Mouse (Mus musculus) frontal cortex, postnatal 10 days (tissue): ENCODE measurements around the gene Nhp2.

Experiments
- DNase-seq, 2 experiments: peaks; one replicate each; pipeline ENCODE4 v3.0.0; 2022; ENCODE audit warnings: low spot score in 2 of 2, mixed read lengths in 1 of 2

Nhp2 gene

DNA sequence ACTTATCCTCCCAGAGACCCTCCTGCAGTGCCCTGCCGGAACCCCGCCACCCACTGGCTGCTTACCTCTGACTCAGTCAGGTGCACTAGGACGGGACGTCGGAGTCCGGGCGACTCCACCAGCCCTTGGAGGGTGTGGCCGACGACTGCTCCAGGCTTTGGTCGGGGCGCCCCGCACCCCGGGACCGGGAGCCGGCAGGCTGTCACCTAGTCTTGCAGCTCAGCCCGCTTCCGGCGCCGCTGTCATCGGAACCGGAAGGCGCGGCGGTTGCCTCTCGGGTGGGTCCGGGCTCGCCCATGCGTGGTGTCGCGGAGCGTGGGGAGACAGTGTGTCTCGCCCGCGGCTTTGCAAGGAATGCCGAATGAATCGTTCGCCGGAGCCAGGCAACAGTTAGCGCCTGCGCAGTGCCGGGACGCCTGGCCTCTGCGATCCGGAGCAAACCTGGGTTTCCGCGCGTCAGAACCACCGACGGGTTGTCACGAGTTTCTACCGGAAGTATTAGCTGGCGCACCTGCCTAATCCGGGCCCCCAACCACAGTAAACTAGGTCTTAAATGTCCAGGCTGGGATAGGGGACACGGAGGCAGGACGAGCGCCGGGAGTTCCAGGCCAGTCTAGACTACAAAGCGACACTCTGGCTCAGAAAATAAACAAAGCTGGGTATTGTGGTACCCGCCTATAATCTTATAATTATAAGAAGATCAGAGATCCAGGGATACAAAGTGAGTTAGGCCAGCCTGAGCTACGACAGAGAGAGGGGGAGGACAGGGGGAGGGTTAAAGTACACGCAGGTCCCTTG, 16.2 kb downstream of the Nhp2 start, which contains the start of gene Rmnd5b:
Gene Rmnd5b (minus strand): TSS at position 372 of the 798 bp plus-strand sequence.
- DNase-seq, result peak; percentile 91 to 93

DNA sequence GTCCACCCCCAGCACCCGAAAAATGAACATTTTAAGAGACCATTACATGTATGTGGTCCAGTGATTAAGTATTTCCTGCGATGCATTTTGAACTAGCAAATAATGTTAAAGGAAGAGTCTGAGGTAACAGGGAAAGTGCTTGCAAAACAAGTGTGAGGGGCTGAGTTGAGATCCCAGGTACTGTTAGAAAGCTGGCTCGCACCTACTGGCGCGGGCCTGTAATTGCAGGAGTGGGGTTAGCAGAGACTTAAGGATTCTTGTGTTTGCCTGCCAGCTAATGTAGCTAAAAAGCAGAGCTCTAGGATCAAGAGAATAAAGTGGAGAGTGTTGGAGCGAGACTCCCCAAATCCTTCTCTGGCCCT, 16.8 kb downstream of the Nhp2 start:
- peak in 1 of 2 experiments; percentile 45 for DNase-seq

DNA sequence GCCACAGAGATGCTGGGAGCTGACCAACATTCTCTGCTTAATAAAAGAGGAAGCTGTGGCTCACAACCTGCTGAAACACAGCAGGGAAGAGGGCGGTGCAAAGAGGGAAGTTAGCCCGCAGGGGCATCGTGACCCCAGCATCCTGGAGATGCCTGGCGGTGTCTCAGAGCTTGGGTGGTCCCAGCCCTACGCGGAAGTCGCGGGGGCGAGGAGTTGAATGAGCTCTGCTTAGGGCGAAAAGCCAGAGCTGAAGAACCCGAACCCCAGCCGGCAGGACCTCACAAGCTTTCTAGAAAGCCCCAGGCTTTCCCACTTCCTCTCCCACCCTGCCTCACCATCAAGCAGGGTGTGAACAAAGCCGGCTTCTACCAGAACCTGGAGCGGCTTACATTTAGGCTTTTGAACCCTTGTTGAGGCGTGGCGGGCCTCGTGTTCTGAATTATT, 18.5 kb downstream of the Nhp2 start:
- peak in 1 of 2 experiments; percentile 45 for DNase-seq

DNA sequence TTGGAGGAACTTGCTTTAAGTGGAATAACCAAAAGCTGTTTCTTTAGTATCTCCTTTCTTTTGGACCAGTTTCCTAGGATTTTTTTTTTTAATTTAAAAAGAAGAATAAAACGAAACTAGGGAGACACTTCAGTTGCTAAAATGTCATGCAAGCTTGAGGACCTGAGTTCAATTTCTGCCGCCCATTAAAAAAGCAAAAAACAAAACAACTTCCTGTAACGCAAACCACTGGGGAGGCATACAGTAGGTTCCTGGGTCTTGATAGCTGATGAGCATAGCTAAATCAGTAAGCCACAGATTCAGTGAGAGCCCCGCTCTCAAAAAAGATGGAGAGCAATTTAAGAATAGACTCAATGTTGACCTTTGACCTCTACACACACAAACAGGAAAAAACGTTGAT, 19.0 kb downstream of the Nhp2 start:
- no peak for DNase-seq

DNA sequence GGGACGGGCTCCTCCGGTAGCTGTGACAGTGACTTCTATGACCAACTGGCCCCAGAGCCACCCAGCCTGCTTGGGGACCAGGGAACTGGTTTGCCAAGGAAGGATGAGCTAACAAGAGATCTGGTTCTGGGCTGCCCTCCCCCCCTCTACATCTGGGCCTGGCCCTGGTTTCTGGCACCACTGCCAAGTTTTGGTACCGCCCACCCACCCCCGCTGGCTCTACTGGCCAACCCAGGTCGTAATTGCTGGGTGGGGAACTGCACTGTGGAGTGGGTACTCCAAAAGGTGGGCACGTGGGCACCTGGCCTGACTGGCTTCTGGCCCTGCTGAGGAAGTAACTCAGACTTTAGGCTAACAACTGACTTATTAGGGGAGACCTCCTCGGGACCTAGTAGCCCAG, 21.2 kb downstream of the Nhp2 start:
- DNase-seq, result no peak

DNA sequence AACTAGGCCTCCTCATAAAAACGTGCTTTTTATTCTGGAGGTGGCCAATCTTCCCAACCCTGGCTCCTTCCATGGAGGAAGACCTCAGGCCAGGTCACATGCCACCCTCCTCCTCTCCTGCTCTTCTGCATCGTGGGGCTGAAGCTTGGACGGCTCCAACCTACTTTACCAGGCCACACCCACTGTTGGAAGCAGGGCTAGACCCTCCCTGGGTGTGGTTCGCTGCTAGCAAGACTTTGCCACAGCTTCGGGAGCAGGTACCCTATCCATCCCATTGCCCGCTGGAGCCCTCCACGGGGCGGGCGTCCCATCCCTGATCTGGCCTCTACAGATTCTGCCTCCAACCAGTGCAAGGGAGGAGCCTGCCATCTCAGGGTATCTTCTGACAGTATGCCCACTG, 23.7 kb downstream of the Nhp2 start:
- DNase-seq, result no peak

DNA sequence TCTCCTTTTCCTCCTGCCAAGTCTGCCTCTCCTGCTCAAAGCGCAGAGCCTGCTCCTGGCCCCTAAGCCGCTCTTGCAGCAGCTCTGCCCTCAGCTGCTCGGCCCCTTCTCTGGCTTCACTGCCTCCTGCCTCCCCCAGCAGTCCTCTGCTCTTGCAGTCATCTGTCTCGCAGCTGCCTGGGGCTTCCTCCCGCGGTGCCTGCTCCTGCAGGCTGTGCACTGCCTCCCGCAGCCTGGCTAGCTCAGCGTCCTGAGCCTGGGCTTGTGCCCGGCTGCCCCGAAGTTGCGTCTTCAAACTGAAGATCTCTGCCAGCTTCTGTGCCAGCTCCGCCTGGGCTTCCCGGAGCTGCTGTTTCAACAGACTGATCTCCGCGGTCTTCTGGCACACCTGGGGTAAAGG, 24.2 kb downstream of the Nhp2 start:
- DNase-seq, result no peak

DNA sequence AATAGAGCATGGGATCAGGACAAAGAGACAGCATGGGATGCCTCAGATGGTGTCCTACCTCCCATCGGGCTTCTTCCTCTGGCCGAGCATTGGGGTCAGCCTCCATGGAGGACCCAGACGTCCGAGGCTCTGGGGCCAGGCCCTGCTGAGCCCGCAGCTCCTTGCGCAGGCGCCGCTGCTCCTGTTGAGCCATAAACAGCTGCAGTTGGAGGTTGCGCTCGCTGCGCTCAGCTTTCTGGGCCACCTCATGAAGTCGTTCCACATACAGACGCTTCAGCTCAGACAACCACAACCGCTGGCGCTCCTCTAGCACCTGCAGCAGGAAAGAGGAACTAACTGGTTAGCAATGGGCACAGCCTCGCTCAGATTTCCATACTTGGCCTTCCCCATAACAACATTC, 24.7 kb downstream of the Nhp2 start:
- DNase-seq, result no peak

DNA sequence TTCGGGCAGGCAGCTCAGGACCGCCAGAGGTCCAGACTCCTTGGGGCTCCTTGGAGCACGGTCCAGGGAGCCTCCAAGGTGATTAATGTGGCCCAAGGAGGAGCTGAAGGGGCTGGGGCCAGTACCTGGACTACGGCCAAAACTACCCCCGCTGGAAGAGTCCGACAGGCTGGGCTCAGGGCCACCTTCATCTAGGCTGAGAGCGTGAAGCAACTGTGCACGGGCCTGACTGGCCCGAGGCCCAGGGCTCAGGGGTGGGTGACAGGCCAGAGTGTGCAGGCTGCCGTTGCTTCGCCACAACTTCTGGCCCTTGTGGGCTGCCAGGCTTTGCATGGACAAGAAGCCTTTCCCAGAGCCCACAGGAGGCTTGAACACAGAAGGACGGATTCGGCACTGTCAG, 25.8 kb downstream of the Nhp2 start:
- no peak for DNase-seq

DNA sequence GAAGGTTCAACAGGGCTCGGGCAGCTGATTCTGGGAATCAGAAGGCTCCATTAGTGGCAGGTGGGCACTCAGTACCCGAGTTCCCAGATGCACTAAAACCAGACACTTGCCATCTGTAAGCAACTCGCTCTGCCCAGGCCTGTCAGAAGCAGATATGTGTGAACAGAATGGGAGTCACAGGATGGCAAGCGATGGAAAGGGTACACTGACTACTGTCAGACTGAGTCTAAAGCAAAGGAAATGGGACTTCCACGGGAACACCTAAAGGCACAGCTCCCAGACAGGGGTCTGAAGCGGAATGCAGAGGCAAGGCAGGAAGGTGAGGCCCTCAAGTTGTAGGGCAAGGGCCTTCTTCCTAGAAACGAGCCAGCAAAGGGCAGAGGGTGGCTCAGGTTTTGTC, 26.7 kb downstream of the Nhp2 start:
- no peak for DNase-seq

DNA sequence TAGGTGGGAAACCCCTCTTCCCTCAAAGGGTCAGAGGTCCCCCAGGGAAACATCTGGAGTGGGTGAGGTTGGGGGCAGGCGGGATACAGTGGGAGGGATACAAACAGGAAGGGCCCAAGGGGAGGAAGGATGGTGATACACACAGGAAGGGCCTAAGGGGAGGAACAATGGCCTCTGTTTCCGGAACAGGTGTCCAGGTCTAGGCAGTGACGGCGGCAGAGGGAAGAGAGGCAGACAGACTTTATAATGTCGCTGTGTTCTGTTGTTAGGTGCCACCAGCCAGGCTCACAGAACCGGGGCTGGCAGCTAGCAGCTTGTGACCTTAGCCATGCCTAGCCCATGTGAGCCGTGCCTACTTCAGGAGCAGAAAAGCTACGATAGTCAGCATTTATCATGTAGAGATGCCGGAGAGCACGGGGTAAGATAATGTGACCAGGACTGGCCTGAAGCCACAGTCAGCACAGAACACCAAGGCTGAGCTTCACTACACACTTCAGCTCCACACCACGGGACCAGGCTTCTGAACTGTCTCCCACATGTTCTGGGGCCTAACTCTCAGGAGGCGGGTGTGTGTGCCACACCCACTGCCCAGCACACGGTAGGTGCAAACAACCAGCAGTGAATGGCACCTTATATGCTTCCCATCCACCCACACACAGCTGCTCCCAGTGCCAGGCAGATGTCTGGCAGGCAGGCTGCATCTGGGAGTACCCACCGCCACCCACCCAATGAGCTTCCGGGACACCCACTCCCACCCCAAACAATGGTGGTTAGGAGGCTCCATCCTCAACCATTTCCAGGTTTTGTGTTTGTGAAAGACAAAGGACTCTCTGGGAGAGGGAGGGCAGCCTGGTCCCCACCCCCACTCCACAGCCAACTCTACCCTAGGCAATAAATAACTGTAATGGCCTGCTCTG, 27.5 kb downstream of the Nhp2 start:
- DNase-seq, result no peak

DNA sequence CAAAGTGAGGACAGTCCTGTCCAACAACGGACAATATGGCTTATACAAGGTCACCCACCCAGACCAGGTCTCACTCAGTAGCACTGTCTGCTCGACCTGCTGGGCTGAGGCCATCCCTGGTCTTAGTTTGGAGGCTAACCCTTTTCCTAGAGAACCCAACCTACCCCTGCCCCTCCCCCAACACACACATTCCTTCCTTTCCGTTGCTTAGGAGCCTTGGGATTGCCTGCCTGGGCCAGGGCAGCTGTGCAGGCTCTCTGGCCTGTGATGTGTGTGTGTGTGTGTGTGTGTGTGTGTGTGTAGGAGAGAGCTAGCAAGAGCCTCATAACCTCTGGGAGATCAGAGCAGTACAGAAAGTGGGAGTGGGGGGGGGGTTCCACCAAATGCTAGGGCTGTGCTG, 29.0 kb downstream of the Nhp2 start:
- no peak for DNase-seq

DNA sequence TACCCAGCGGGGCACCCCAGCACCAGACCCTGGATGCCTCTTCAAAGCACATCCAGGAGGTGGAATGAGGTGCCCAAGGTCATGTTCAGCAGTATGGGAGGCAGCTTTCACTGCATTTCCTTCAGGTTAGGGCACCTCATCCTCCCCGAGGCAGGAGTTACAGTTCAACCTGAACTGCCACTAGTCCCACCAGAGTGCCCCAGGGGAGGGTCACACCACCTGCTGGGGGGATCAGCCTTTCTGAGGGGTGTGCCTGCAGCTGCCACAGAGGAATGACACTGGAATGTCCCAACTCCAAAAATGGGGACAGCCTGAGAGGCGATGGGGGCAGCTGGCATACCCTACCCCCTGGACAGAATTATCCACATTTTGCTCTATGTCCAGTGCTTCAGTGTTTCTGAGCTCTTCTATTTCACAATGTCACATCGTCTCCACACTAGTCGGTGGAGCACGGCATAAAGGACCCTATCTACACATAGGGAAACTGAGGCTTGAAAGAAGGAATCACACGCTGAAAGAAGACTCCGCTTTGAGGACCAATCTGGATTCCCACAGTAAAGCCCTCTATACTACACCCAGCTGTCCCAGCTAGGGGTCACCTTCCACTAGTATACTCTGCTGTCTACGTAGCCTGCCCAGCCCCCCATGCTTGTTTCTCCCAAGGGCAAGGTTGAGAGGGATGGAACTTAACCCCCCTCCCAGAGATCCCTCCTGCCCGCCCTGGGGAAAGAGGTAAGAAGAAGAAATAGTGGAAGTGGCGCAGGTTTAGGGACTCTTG, 29.8 kb downstream of the Nhp2 start:
- DNase-seq, result no peak

DNA sequence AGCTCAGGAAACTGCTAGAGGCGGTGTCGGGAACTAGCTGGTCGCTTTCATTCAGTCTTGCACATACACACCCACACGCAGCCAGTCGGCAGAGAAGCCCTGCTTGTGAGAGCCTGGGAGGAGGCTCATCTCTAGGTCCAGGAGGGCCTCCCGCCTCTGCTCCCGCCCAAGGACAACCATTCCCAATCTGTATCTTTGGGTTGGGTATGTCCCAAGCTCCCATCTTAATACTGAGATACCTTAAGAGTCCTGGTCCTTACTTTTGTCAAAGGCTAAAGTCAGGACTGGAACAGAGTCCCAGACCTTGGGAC, 30.3 kb downstream of the Nhp2 start:
- no peak for DNase-seq

DNA sequence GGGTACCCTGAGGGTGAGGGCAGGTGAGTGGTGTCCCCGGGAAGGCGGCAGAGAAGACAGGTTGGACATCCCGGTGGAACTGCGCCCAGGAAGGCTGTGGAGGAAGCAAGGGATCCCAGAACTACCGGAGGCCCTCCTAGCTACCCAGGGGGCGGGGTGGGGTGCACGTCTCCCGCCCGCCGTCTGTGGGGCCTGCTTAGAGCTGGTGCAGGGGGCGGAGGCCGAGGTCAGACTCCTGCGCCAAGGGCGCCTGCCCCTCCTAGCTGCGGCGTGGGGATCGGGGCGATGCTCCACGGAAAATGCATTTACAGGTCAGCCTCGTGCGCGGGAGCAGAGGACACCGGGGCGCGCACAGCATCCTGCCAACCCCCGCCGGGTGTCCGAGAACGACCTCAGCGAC, 30.7 kb downstream of the Nhp2 start:
- no peak for DNase-seq

DNA sequence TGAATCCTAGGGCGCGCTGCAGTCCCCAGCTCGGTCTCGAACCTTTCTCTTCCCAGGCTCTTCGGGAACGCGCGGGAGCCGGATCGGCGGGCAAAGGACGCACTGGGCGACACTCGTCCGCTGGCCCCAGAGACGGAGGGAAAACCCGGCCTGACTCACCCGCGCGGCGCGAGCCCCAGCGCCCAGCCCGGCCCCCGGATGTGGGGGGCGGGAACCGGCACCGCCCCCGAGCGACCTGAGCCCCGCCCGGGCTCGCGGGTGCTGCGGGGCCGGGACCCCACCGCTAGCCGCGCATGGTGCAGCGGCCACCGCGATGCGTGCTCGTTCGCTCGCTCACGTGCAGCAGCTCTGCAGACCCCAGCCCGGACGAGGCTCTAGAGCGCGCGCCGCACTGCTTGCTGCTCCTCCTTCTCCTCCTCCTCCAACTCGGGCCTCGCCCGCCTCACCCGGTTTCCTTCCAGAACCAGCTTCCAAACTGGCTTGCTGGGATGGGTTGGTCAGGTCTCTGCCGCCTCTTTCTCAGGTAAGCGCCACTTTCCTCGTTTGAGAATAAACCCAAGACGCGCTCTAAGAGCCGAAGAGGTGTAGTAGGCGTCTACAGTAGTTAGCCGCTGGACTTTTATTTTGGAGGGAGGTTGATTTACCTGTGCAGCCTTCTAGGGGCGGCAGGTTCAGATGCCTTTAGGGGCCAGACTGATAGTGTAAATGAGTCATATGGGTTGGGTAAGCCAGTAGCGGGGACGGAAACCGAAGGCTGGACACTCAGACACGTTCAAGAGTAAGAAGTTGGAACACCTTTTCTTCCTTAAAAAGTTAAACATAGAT, 31.4 kb downstream of the Nhp2 start, which contains the start of the genes N4bp3 and D930048N14Rik:
Gene N4bp3 (minus strand): TSS at position 152 of the 825 bp plus-strand sequence.
Gene D930048N14Rik (plus strand): TSS at position 264 of the 825 bp plus-strand sequence.
- peak in 1 of 2 experiments; percentile 42 for DNase-seq

DNA sequence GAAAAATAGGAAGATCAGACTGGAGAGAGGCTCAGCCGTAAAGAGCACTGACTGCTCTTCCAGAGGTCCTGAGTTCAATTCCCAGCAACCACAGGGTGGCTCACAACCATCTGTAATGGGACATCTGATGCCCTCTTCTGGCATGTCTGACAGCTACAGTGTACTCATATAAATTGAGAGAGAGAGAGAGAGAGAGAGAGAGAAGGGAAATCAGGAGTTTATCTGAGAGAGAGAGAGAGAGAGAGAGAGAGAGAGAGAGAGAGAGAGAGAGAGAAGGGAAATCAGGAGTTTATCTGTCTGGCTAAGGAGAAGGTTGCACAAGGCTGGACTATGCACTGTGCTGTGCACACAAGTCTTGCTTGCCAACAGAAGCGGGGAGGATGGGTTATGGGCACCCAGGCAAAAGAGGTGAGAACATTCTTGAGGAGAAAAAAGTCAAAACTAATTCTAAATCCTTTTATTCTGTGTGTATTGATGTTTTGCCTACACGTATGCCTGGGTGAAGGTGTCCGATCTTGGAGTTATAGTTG, 33.4 kb downstream of the Nhp2 start:
- no peak for DNase-seq

DNA sequence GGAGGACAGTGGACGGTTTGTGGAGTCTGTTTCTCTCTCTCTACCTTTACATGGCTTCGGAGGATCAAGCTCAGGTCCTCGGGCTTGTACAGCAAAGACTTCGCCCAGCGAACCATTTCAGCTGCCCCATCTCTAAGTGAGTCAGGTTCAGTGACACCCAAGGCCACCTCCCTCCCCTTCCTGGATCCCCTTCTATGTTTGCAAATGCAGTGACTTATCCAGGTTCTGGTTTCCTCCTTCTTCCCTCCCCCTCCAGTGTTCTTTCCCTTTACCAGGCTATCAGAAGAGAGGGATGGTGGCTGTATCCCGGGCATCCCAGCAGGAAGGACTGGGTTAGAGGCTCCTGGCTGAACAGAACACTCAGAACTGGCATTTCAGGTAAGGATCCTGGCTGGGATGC, 34.2 kb downstream of the Nhp2 start:
- DNase-seq, result no peak

DNA sequence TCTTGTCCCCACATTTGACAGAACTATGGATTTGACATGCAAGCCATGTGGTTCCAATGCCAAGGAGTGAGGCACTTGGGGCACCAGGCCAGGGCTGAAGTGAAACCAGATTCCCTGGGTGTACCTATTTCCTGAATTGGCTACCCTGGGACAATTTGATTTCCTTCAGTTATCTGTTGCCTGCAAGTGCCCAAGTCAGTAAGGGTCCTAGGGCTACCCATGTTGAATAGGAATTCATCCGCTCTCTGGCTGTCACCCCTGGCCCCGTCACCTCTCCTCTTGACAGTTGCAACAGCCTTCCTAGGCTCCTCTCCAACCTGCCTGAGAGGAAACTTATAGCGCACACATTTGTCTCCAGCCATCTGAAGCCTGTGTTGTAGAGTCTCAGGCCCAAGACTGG, 35.4 kb downstream of the Nhp2 start:
- no peak for DNase-seq

DNA sequence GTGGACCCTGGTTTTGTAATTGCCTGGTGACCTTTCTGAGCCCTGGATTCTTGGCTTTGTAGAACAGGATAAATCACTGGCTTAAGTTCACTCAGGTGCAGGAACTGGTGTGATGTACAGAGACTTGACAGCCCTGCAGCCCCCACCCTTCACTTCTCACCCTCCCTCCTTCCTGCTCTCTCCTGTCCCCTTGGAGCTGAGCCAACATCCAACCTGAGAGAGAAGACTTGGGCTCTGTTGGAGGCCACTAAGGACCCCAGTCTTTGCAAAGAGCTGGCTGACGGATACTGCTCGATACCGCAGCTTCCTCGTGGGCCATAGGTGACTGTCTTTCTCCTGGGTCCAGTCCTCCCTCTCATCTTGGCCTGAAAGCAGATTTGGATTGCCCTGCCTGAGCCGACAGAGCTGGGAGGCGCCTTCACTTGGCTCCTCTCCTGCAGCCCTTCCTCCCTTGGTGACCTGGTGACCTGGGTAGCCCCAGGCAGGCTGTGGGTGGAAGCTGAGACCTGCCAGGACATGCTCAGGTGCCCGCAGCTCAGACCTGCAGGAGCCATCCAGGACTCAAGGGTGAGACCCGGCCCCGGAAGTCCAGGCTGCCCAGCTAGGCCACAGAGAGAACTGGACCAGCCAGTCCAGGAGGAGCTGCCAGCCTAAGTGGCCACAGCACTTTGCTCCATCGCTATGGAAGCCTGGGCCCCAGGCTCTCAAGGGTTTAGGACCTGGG, 37.4 kb downstream of the Nhp2 start:
- no peak for DNase-seq
